Mouse (Mus musculus): ENCODE measurements around the gene Sema6d. TPM values are rescaled to one million over a fixed set of nuclear protein-coding genes. Genes with fewer than 3 reads are reported as not detected.

Gene Sema6d
- polyA plus RNA-seq (2011; ENCODE audit: insufficient read length, low read depth, missing spikeins) = 3.6 and 4.5 TPM in 2 replicates

DNA sequence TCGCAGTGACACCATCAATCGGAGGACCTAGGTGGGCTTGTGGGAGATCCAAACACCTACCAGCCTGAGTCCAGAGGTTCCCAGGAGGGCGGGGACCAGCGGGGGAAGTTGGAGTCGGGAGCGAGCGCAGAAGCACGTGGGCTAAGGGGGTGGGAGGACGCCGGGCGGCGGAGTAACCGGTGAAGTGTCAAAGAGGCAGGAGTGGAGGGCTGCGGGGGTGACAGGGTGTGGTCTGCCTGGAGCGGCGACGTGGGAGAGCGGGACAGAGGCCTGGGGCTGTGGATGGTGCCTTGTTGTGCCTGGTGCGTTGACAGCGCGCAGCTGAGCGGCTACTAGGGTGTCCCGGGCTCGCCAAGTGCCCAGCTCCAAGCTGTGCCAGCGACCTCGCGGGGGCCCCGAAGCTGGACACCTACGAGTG is at the start of gene Sema6d:
Sema6d (plus strand) TSS at position 157 of the 418 bp plus-strand sequence.
- Histone ChIP-seq H3K4me3 (ENCODE audit: insufficient read depth, low read length) (peak within 1 kb of the TSS; percentile 36), H3K27ac (ENCODE audit: insufficient read depth, low read length) (no peak within 1 kb of the TSS), H3K4me1 (ENCODE audit: control insufficient read depth, insufficient read depth, low read length) (no peaks in the 10 kb centered on the region)
- TF ChIP-seq CTCF (IDR thresholded peaks at IDR 0.05; ENCODE audit: borderline replicate concordance, insufficient read depth, low read length) = no peak
- no peak for TF ChIP-seq POLR2A (IDR thresholded peaks at IDR 0.05; ENCODE audit: low read depth, low read length)

DNA sequence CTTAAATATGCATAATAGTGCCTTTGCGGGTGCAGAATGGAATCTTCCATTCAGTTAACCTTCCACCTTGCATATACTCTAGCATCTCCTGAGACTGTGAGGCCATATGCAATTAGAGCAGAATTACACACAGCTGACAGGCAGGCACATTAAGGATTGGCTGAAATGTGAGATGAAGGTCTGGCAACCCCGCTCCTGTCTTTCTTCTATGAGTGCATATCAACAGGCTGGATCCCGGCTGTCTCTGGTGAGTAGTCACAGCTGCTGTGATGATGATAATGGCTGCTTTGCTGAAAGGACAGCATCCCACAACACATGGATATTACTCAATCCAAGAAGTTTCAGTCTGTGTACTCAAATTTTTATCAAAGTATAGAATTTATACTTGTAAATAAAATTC is 29.9 kb upstream of the Sema6d start:
- H3K27ac ChIP-seq (ENCODE audit: insufficient read depth, low read length) = no peak overlapping the region
- H3K4me3 ChIP-seq (ENCODE audit: insufficient read depth, low read length) = no peak overlapping the region
- TF ChIP-seq POLR2A (IDR thresholded peaks at IDR 0.05; ENCODE audit: low read depth, low read length) (no peak), CTCF (IDR thresholded peaks at IDR 0.05; ENCODE audit: borderline replicate concordance, insufficient read depth, low read length) (no peak)
- no peaks in the 10 kb centered on the region for H3K4me1 ChIP-seq (ENCODE audit: control insufficient read depth, insufficient read depth, low read length)

- TF ChIP-seq POLR2A (IDR thresholded peaks at IDR 0.05; ENCODE audit: low read depth, low read length) (no peak), CTCF (IDR thresholded peaks at IDR 0.05; ENCODE audit: borderline replicate concordance, insufficient read depth, low read length) (no peak)
- Histone ChIP-seq H3K4me3 (ENCODE audit: insufficient read depth, low read length) (no peak overlapping the region), H3K27ac (ENCODE audit: insufficient read depth, low read length) (no peak overlapping the region), H3K4me1 (ENCODE audit: control insufficient read depth, insufficient read depth, low read length) (no peaks in the 10 kb centered on the region)
Observed at GRCm38 (mm10) chr2:124068380-124068779, 21.4 kb upstream of the Sema6d start.

DNA sequence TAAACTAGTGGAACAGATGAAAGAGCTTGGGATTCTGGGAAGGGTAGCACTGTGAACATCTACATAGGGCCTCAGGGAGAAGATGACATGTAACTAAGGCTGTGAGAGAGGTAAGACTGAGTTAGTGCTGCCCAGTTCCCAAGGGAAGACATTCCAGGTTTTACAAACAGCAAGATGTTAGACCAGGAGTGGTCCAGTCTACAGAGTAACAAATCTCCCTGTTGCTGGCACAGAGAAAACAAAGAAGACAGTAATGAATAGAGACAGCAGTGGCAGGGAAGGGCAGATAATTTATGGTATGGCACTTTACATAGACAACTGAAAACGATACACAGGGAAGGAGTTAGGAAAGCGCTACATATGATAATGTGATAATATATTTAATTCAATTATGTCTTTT is 19.1 kb upstream of the Sema6d start:
- no peak overlapping the region for H3K4me3 ChIP-seq (ENCODE audit: insufficient read depth, low read length)
- H3K27ac ChIP-seq (ENCODE audit: insufficient read depth, low read length) = no peak overlapping the region
- TF ChIP-seq POLR2A (IDR thresholded peaks at IDR 0.05; ENCODE audit: low read depth, low read length) (no peak), CTCF (IDR thresholded peaks at IDR 0.05; ENCODE audit: borderline replicate concordance, insufficient read depth, low read length) (no peak)

GRCm38 (mm10) chr2:124071380-124071779 is 18.4 kb upstream of the Sema6d start:
- no peak overlapping the region for H3K27ac ChIP-seq (ENCODE audit: insufficient read depth, low read length)
- TF ChIP-seq POLR2A (IDR thresholded peaks at IDR 0.05; ENCODE audit: low read depth, low read length) (no peak), CTCF (IDR thresholded peaks at IDR 0.05; ENCODE audit: borderline replicate concordance, insufficient read depth, low read length) (no peak)
- H3K4me3 ChIP-seq (ENCODE audit: insufficient read depth, low read length) = no peak overlapping the region
- H3K4me1 ChIP-seq (ENCODE audit: control insufficient read depth, insufficient read depth, low read length) = no peaks in the 10 kb centered on the region

More for the DNA sequence above, 19.1 kb upstream of the Sema6d start:
- no peaks in the 10 kb centered on the region for H3K4me1 ChIP-seq (ENCODE audit: control insufficient read depth, insufficient read depth, low read length)

DNA sequence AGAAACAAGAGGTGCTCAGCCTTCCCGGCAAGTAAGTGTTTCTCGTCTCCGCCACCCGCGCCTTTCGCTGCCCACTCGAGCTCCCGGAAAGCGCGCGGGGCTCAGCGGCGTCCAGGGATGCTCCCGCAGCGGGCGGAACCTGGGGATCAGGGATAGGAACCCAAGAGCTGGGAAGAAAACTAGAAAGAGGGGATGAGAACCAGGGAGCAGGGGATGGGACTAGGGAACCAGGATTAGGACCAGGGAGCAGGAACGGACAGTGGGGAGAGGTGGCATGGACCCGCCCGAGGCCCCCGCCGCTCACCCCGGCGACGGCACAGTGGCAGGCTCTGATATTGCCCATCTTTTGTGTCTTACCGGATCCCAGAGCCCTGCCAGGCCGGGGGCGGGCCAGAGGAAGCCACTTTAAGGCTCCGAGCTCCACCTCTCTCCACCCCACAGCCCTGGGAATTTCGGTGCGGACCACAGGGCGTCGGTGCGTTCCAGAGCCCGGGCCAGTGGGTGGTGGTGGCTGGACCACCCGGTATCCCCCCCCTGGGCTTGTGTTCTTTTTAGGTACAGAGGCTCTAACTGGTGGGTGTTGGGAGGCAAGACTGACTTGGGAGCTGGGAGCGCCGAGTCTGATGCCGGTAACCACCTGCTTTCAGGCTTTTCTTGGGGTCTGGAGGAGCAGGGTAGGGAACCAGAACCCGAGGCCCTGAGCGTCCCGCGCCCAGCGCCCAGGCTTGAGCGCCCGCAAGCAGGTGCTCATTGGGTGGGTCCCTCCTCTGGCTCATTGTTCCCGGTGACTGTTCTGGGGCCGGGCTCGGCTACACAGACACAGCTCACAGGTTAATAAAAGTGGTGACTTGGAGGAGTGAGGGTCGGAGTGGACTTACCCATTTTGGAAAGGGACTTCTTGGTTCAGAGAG is 717 bp downstream of the Sema6d start:
- Histone ChIP-seq H3K4me3 (ENCODE audit: insufficient read depth, low read length) (peak overlapping the region; percentile 36), H3K27ac (ENCODE audit: insufficient read depth, low read length) (no peak overlapping the region), H3K4me1 (ENCODE audit: control insufficient read depth, insufficient read depth, low read length) (no peaks in the 10 kb centered on the region)
- no peak for TF ChIP-seq POLR2A (IDR thresholded peaks at IDR 0.05; ENCODE audit: low read depth, low read length)
- no peak for TF ChIP-seq CTCF (IDR thresholded peaks at IDR 0.05; ENCODE audit: borderline replicate concordance, insufficient read depth, low read length)

- H3K4me3 ChIP-seq (ENCODE audit: insufficient read depth, low read length) = no peak overlapping the region
- no peak overlapping the region for H3K27ac ChIP-seq (ENCODE audit: insufficient read depth, low read length)
- no peak for TF ChIP-seq POLR2A (IDR thresholded peaks at IDR 0.05; ENCODE audit: low read depth, low read length)
- TF ChIP-seq CTCF (IDR thresholded peaks at IDR 0.05; ENCODE audit: borderline replicate concordance, insufficient read depth, low read length) = no peak
- H3K4me1 ChIP-seq (ENCODE audit: control insufficient read depth, insufficient read depth, low read length) = no peaks in the 10 kb centered on the region
Observed at GRCm38 (mm10) chr2:124099697-124100096, 9.9 kb downstream of the Sema6d start.

GRCm38 (mm10) chr2:124100486-124101200 is 10.9 kb downstream of the Sema6d start:
- H3K27ac ChIP-seq (ENCODE audit: insufficient read depth, low read length) = no peak overlapping the region
- no peak overlapping the region for H3K4me3 ChIP-seq (ENCODE audit: insufficient read depth, low read length)
- TF ChIP-seq CTCF (IDR thresholded peaks at IDR 0.05; ENCODE audit: borderline replicate concordance, insufficient read depth, low read length) = peak; percentile 78
- no peak for TF ChIP-seq POLR2A (IDR thresholded peaks at IDR 0.05; ENCODE audit: low read depth, low read length)
- no peaks in the 10 kb centered on the region for H3K4me1 ChIP-seq (ENCODE audit: control insufficient read depth, insufficient read depth, low read length)

GRCm38 (mm10) chr2:124101201-124101517 is 11.4 kb downstream of the Sema6d start:
- Histone ChIP-seq H3K4me1 (ENCODE audit: control insufficient read depth, insufficient read depth, low read length) (no peaks in the 10 kb centered on the region), H3K4me3 (ENCODE audit: insufficient read depth, low read length) (no peak overlapping the region), H3K27ac (ENCODE audit: insufficient read depth, low read length) (no peak overlapping the region)
- TF ChIP-seq CTCF (IDR thresholded peaks at IDR 0.05; ENCODE audit: borderline replicate concordance, insufficient read depth, low read length) (no peak), POLR2A (IDR thresholded peaks at IDR 0.05; ENCODE audit: low read depth, low read length) (no peak)

DNA sequence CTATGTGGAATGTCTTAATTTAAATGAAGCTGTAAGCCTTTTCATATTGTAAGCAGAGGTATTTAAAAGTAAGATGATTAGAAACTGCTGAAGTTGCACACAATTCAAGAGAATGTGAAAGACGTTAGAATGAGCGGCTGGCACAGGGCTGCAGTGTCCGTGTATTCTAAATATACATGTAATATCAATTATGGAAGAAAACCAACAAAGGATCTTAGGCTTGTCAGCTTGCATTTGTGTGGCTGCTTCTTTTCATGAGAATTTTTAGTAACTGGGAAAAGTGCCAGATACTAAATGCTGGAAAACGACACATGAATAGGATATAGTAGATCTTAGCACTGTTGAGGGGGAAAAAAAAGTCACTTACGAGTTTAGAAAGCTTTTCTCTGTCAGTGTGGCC is 11.8 kb downstream of the Sema6d start:
- Histone ChIP-seq H3K4me1 (ENCODE audit: control insufficient read depth, insufficient read depth, low read length) (no peaks in the 10 kb centered on the region), H3K27ac (ENCODE audit: insufficient read depth, low read length) (no peak overlapping the region), H3K4me3 (ENCODE audit: insufficient read depth, low read length) (no peak overlapping the region)
- TF ChIP-seq CTCF (IDR thresholded peaks at IDR 0.05; ENCODE audit: borderline replicate concordance, insufficient read depth, low read length) = no peak
